Mouse (Mus musculus) forebrain, embryonic 12.5 days (tissue): ENCODE measurements around the gene Usp29. TPM values are rescaled to one million over a fixed set of nuclear protein-coding genes. Genes with fewer than 3 reads are reported as not detected.

ENCODE experiments used
- ATAC-seq: fragments of 200-750 bp; cut with Nextera tagmentation; 2 replicates; pipeline ENCODE4 v1.8.0; 2017; ENCODE audit warnings: moderate TSS enrichment; ENCODE audit not compliant: low FRiP score
- H3K27ac ChIP-seq: fragments of 300-500 bp; sonication (generic); 2 replicates; pipeline ENCODE4 v1.5.1; 2016; ENCODE audit warnings: mild to moderate bottlenecking
- H3K27me3 ChIP-seq: fragments of 300-500 bp; sonication (generic); 2 replicates; pipeline ENCODE4 v1.6.1; 2016; ENCODE audit warnings: mild to moderate bottlenecking
- H3K36me3 ChIP-seq: fragments of 300-500 bp; sonication (generic); replicated peaks from 2 replicates; pipeline ENCODE4 v1.6.1; 2016; ENCODE audit warnings: mild to moderate bottlenecking
- H3K4me1 ChIP-seq: fragments of 300-500 bp; sonication (generic); 2 replicates; pipeline ENCODE4 v1.6.1; 2016
- H3K4me2 ChIP-seq: fragments of 300-500 bp; sonication (generic); 2 replicates; pipeline ENCODE4 v1.6.1; 2016; ENCODE audit warnings: mild to moderate bottlenecking, moderate library complexity
- H3K4me3 ChIP-seq: fragments of 300-500 bp; sonication (generic); replicated peaks from 2 replicates; pipeline ENCODE4 v1.5.1; 2016; ENCODE audit warnings: mild to moderate bottlenecking
- H3K9ac ChIP-seq: fragments of 300-500 bp; sonication (generic); 2 replicates; pipeline ENCODE4 v1.6.1; 2016; ENCODE audit warnings: mild to moderate bottlenecking
- H3K9me3 ChIP-seq: fragments of 300-500 bp; sonication (generic); 2 replicates; pipeline ENCODE4 v1.6.1; 2016
- WGBS: fragments of 180-500 bp; shearing (Covaris S2); methylation state at CpG from one replicate; pipeline ENCODE4 v1.1.7; 2016; 5-methylcytosine and 5-hydroxymethylcytosine counted together
- polyA plus RNA-seq: library from polyadenylated mRNA; unstranded; fragments of >200 nt; fragmentation: Nextera tagmentation; extraction: Ambion mirVana; gene quantifications from 2 replicates; pipeline ENCODE4 v1.2.1, GENCODE M21; 2016

Gene Usp29
- polyA plus RNA-seq, 1 experiment from 2014 or later: 21.0 TPM

- H3K4me3 ChIP-seq: no peak overlapping the region
- H3K27me3 ChIP-seq: no peaks in the 10 kb centered on the region
- peak; percentile 60; the same call in 1 of the 2 replicates for ATAC-seq
- peaks cover 13% of the 10 kb centered on the region for H3K4me1 ChIP-seq
- H3K27ac ChIP-seq: peak overlapping the region; percentile 54; the same call in 1 of the 2 replicates
- H3K9ac ChIP-seq: no peak overlapping the region; the same call in 1 of the 2 replicates
- WGBS: 8% methylated on average over 2 of the region's 2 CpGs
- no peaks in the 10 kb centered on the region for H3K9me3 ChIP-seq
- no peaks in the 10 kb centered on the region for H3K36me3 ChIP-seq
- no peak overlapping the region; the same call in 1 of the 2 replicates for H3K4me2 ChIP-seq
Measured at GRCm38 (mm10) chr7:6829148-6829547, 98.8 kb downstream of the Usp29 start.

GRCm38 (mm10) chr7:6834950-6835349 is 104.6 kb downstream of the Usp29 start:
- 44% methylated on average over 5 of the region's 5 CpGs for WGBS
- ATAC-seq: peak; percentile 55; the same call in 1 of the 2 replicates
- peak overlapping the region; percentile 17; the same call in 1 of the 2 replicates for H3K9ac ChIP-seq

GRCm38 (mm10) chr7:6835351-6835750 is 105.0 kb downstream of the Usp29 start:
- H3K9me3 ChIP-seq: no peaks in the 10 kb centered on the region
- WGBS: 22% methylated on average over 5 of the region's 5 CpGs
- H3K4me2 ChIP-seq: no peak overlapping the region
- peak overlapping the region; percentile 80 for H3K27ac ChIP-seq
- H3K36me3 ChIP-seq: no peaks in the 10 kb centered on the region
- H3K4me3 ChIP-seq: no peak overlapping the region
- H3K9ac ChIP-seq: peak overlapping the region; percentile 17; the same call in 1 of the 2 replicates
- peaks cover 12% of the 10 kb centered on the region for H3K4me1 ChIP-seq
- ATAC-seq: peak; percentile 85
- no peaks in the 10 kb centered on the region for H3K27me3 ChIP-seq

More at GRCm38 (mm10) chr7:6834950-6835349, 104.6 kb downstream of the Usp29 start:
- no peaks in the 10 kb centered on the region for H3K9me3 ChIP-seq
- H3K27ac ChIP-seq: peak overlapping the region; percentile 80
- no peak overlapping the region for H3K4me3 ChIP-seq
- no peaks in the 10 kb centered on the region for H3K27me3 ChIP-seq
- H3K4me2 ChIP-seq: no peak overlapping the region
- H3K4me1 ChIP-seq: peaks cover 12% of the 10 kb centered on the region
- H3K36me3 ChIP-seq: no peaks in the 10 kb centered on the region

- no peaks in the 10 kb centered on the region for H3K36me3 ChIP-seq
- H3K4me1 ChIP-seq: peaks cover 12% of the 10 kb centered on the region
- H3K9ac ChIP-seq: no peak overlapping the region
- no peak for ATAC-seq
- no peaks in the 10 kb centered on the region for H3K27me3 ChIP-seq
- H3K4me3 ChIP-seq: no peak overlapping the region
- no peak overlapping the region for H3K27ac ChIP-seq
- no peak overlapping the region for H3K4me2 ChIP-seq
- 71% methylated on average over 3 of the region's 3 CpGs for WGBS
- no peaks in the 10 kb centered on the region for H3K9me3 ChIP-seq
Measured at GRCm38 (mm10) chr7:6837297-6837925, 107.0 kb downstream of the Usp29 start.

- Histone ChIP-seq H3K9ac (no peak overlapping the region), H3K9me3 (no peaks in the 10 kb centered on the region), H3K4me2 (no peak overlapping the region), H3K36me3 (no peaks in the 10 kb centered on the region), H3K4me1 (peaks cover 12% of the 10 kb centered on the region), H3K27me3 (no peaks in the 10 kb centered on the region), H3K4me3 (no peak overlapping the region), H3K27ac (no peak overlapping the region)
- no peak for ATAC-seq
- WGBS: 85% methylated on average over 9 of the region's 9 CpGs
Measured at GRCm38 (mm10) chr7:6837926-6838554, 107.7 kb downstream of the Usp29 start.

- 74% methylated on average over 5 of the region's 5 CpGs for WGBS
- no peaks in the 10 kb centered on the region for H3K9me3 ChIP-seq
- no peak overlapping the region for H3K4me2 ChIP-seq
- no peak overlapping the region for H3K4me3 ChIP-seq
- peaks cover under 1% of the 10 kb centered on the region; the same call in 1 of the 2 replicates for H3K4me1 ChIP-seq
- H3K27ac ChIP-seq: no peak overlapping the region
- peak; percentile 27; the same call in 1 of the 2 replicates for ATAC-seq
- H3K9ac ChIP-seq: no peak overlapping the region
- H3K27me3 ChIP-seq: no peaks in the 10 kb centered on the region
- H3K36me3 ChIP-seq: no peaks in the 10 kb centered on the region
Measured at GRCm38 (mm10) chr7:6840860-6841259, 110.5 kb downstream of the Usp29 start.

- no peak overlapping the region for H3K27ac ChIP-seq
- no peaks in the 10 kb centered on the region for H3K36me3 ChIP-seq
- 93% methylated on average over 3 of the region's 3 CpGs for WGBS
- H3K4me1 ChIP-seq: peaks cover 16% of the 10 kb centered on the region
- no peak overlapping the region for H3K9ac ChIP-seq
- no peaks in the 10 kb centered on the region for H3K9me3 ChIP-seq
- H3K27me3 ChIP-seq: no peaks in the 10 kb centered on the region
- no peak overlapping the region for H3K4me2 ChIP-seq
- ATAC-seq: no peak
- H3K4me3 ChIP-seq: no peak overlapping the region
Measured at GRCm38 (mm10) chr7:6849495-6849894, 119.1 kb downstream of the Usp29 start.

GRCm38 (mm10) chr7:6850321-6850720 is 119.9 kb downstream of the Usp29 start:
- no peak for ATAC-seq
- peaks cover 16% of the 10 kb centered on the region for H3K4me1 ChIP-seq

GRCm38 (mm10) chr7:6851256-6851655 is 120.9 kb downstream of the Usp29 start:
- 69% methylated on average over 6 of the region's 6 CpGs for WGBS
- 0 out of 2 replicates have a peak overlapping the region, but pooled peaks have one; percentile 8 for H3K4me2 ChIP-seq
- ATAC-seq: no peak
- no peak overlapping the region for H3K4me3 ChIP-seq
- no peaks in the 10 kb centered on the region for H3K27me3 ChIP-seq
- no peaks in the 10 kb centered on the region for H3K9me3 ChIP-seq
- H3K9ac ChIP-seq: no peak overlapping the region
- H3K36me3 ChIP-seq: no peaks in the 10 kb centered on the region
- H3K27ac ChIP-seq: peak overlapping the region; percentile 50; the same call in 1 of the 2 replicates
- H3K4me1 ChIP-seq: peaks cover 16% of the 10 kb centered on the region

More at GRCm38 (mm10) chr7:6850321-6850720, 119.9 kb downstream of the Usp29 start:
- no peaks in the 10 kb centered on the region for H3K9me3 ChIP-seq
- H3K27ac ChIP-seq: no peak overlapping the region
- no peaks in the 10 kb centered on the region for H3K36me3 ChIP-seq
- no peak overlapping the region for H3K4me3 ChIP-seq
- H3K27me3 ChIP-seq: no peaks in the 10 kb centered on the region
- no peak overlapping the region for H3K9ac ChIP-seq
- H3K4me2 ChIP-seq: no peak overlapping the region
- WGBS: 86% methylated on average over 3 of the region's 3 CpGs

- Histone ChIP-seq H3K27me3 (no peaks in the 10 kb centered on the region), H3K9ac (no peak overlapping the region), H3K4me3 (no peak overlapping the region), H3K9me3 (no peaks in the 10 kb centered on the region), H3K27ac (peak overlapping the region; percentile 50; the same call in 1 of the 2 replicates), H3K4me1 (peaks cover 16% of the 10 kb centered on the region), H3K4me2 (0 out of 2 replicates have a peak overlapping the region, but pooled peaks have one; percentile 8), H3K36me3 (no peaks in the 10 kb centered on the region)
- peak; percentile 93 for ATAC-seq
- 26% methylated on average over 5 of the region's 5 CpGs for WGBS
Measured at GRCm38 (mm10) chr7:6851717-6852503, 121.5 kb downstream of the Usp29 start.

GRCm38 (mm10) chr7:6855613-6856405 is 125.4 kb downstream of the Usp29 start:
- Histone ChIP-seq H3K9me3 (no peaks in the 10 kb centered on the region), H3K4me1 (peaks cover 33% of the 10 kb centered on the region), H3K4me2 (no peak overlapping the region), H3K4me3 (no peak overlapping the region), H3K27me3 (no peaks in the 10 kb centered on the region), H3K27ac (no peak overlapping the region), H3K36me3 (no peaks in the 10 kb centered on the region), H3K9ac (no peak overlapping the region)
- WGBS: 91% methylated on average over 10 of the region's 10 CpGs
- ATAC-seq: no peak
